Mouse (Mus musculus): ENCODE results near the gene Aatf. TPM values are rescaled to one million over a fixed set of nuclear protein-coding genes. Genes with fewer than 3 reads are reported as not detected.

The Aatf gene
- polyA plus RNA-seq, 1 experiment = 14.0 TPM

- Histone ChIP-seq H3K27ac (ENCODE audit: insufficient read depth, low read length) (no peak overlapping the region), H3K4me1 (ENCODE audit: control insufficient read depth, insufficient read depth, low read length) (no peaks in the 10 kb centered on the region; the same call in 1 of the 2 replicates), H3K27me3 (ENCODE audit: control insufficient read depth, insufficient read depth, low read length) (no peaks in the 10 kb centered on the region), H3K4me3 (replicated peaks; ENCODE audit: insufficient read depth, low read depth, low read length) (no peak overlapping the region)
- TF ChIP-seq POLR2A (IDR thresholded peaks at IDR 0.05; ENCODE audit: borderline replicate concordance, insufficient read depth, low read length) (no peak), CTCF (IDR thresholded peaks at IDR 0.05; ENCODE audit: borderline replicate concordance, insufficient read depth, low read depth, low read length) (no peak)
- WGBS = 33% methylated on average over 4 of the region's 4 CpGs
- DNase-seq = no peak
Observed at GRCm38 (mm10) chr11:84539981-84540380, 26.7 kb upstream of the Aatf start.

GRCm38 (mm10) chr11:84529797-84530703 is 16.7 kb upstream of the Aatf start:
- WGBS = 33% methylated on average over 14 of the region's 14 CpGs
- H3K27me3 ChIP-seq (ENCODE audit: control insufficient read depth, insufficient read depth, low read length) = no peaks in the 10 kb centered on the region
- peak; percentile 46 to 55 for DNase-seq
- H3K27ac ChIP-seq (ENCODE audit: insufficient read depth, low read length) = no peak overlapping the region
- TF ChIP-seq POLR2A (IDR thresholded peaks at IDR 0.05; ENCODE audit: borderline replicate concordance, insufficient read depth, low read length) = no peak
- TF ChIP-seq CTCF (IDR thresholded peaks at IDR 0.05; ENCODE audit: borderline replicate concordance, insufficient read depth, low read depth, low read length) = no peak
- H3K4me3 ChIP-seq (replicated peaks; ENCODE audit: insufficient read depth, low read depth, low read length) = no peak overlapping the region
- H3K4me1 ChIP-seq (ENCODE audit: control insufficient read depth, insufficient read depth, low read length) = peaks cover 3% of the 10 kb centered on the region

DNA sequence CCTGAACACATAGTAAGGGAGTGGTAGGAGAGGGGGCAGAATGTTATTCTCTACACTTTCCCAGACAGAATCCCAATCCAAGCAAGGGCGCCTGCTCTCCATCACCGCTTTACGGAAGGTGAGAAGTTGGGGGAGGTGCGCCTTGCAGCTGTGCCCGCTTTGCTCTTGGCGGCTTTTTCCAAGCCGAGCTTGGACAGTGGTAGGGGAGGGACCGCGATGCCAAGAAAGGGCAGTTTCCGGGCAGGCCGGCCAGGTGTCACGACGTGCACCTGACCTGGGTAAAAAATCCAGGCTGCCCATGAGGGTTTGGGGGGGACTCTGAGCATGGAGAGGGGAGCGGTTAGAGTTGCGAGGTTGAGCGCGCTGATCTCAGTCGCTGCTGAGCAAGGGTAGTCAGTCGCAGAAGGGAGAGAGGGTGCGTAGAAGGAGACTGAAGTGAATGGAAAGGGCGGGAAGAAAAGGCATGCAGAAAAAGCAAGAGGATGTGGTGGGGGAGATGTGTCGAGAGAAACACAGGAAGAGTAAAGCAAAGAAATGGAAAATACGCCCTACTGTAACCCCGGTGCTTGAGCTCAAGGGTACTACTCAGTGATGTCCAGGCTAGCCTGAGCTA is 15.9 kb upstream of the Aatf start:
- peaks cover 3% of the 10 kb centered on the region for H3K4me1 ChIP-seq (ENCODE audit: control insufficient read depth, insufficient read depth, low read length)
- no peak overlapping the region; the same call in 1 of the 2 replicates for H3K27ac ChIP-seq (ENCODE audit: insufficient read depth, low read length)
- 9% methylated on average over 24 of the region's 24 CpGs for WGBS
- TF ChIP-seq CTCF (IDR thresholded peaks at IDR 0.05; ENCODE audit: borderline replicate concordance, insufficient read depth, low read depth, low read length) (no peak), POLR2A (IDR thresholded peaks at IDR 0.05; ENCODE audit: borderline replicate concordance, insufficient read depth, low read length) (no peak)
- H3K4me3 ChIP-seq (replicated peaks; ENCODE audit: insufficient read depth, low read depth, low read length) = peak overlapping the region; percentile 51
- peak; percentile 58 to 62 for DNase-seq
- H3K27me3 ChIP-seq (ENCODE audit: control insufficient read depth, insufficient read depth, low read length) = no peaks in the 10 kb centered on the region

GRCm38 (mm10) chr11:84526976-84527860 is 13.9 kb upstream of the Aatf start:
- DNase-seq = peak; percentile 30 to 51
- TF ChIP-seq POLR2A (IDR thresholded peaks at IDR 0.05; ENCODE audit: borderline replicate concordance, insufficient read depth, low read length) (no peak), CTCF (IDR thresholded peaks at IDR 0.05; ENCODE audit: borderline replicate concordance, insufficient read depth, low read depth, low read length) (no peak)
- no peak overlapping the region for H3K27ac ChIP-seq (ENCODE audit: insufficient read depth, low read length)
- peak overlapping the region; percentile 48 for H3K4me3 ChIP-seq (replicated peaks; ENCODE audit: insufficient read depth, low read depth, low read length)
- WGBS = 37% methylated on average over 29 of the region's 29 CpGs
- H3K27me3 ChIP-seq (ENCODE audit: control insufficient read depth, insufficient read depth, low read length) = no peaks in the 10 kb centered on the region; the same call in 1 of the 2 replicates
- H3K4me1 ChIP-seq (ENCODE audit: control insufficient read depth, insufficient read depth, low read length) = no peaks in the 10 kb centered on the region

GRCm38 (mm10) chr11:84526451-84526850 is 13.1 kb upstream of the Aatf start:
- DNase-seq = no peak
- peaks cover 4% of the 10 kb centered on the region; the same call in 1 of the 2 replicates for H3K4me1 ChIP-seq (ENCODE audit: control insufficient read depth, insufficient read depth, low read length)
- H3K27ac ChIP-seq (ENCODE audit: insufficient read depth, low read length) = no peak overlapping the region
- 6% methylated on average over 10 of the region's 10 CpGs for WGBS
- no peaks in the 10 kb centered on the region; the same call in 1 of the 2 replicates for H3K27me3 ChIP-seq (ENCODE audit: control insufficient read depth, insufficient read depth, low read length)
- TF ChIP-seq CTCF (IDR thresholded peaks at IDR 0.05; ENCODE audit: borderline replicate concordance, insufficient read depth, low read depth, low read length) (no peak), POLR2A (IDR thresholded peaks at IDR 0.05; ENCODE audit: borderline replicate concordance, insufficient read depth, low read length) (no peak)
- peak overlapping the region; percentile 99 for H3K4me3 ChIP-seq (replicated peaks; ENCODE audit: insufficient read depth, low read depth, low read length)

DNA sequence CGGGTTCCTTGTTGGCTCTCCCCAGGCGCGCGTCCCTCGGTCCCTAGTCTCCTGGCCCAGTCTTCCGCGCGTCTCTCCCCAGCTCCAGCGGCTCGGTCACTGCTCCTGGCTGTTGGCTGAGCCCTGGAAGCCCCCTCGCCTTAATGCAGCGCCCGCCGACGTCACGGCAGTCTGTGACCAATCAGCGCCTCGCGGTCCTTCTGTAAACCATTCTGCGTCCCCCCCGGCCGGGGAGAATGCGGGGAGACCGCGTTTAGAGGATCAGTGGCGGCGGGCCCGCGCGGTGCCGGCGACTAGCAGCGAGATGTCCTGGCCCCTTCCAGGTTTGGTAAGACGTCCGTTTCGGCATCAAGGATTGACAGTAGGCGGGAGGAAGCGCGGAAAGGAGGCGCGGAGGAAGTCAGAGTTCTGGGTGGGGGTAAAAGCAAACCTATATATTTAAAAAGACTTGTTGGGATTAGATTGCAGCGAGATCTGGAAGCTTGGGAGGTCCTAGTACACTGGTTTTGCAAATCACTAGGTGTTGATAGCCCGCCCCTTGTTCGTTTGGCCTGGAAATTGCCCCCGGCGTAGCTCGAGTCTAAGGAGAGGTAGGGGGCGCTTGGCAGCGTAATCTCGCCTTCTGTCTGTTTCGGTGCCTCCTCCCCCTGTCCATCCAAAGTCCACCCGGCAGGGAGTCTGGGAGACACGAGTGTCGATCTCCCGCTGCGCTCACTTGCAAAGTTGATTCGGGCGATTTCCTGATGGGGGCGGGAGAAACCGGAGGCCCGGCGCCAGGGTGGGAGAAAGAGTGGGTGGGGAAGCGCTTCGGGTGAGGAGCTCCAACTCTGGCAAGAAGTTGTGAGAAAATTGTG is 12.3 kb upstream of the Aatf start, which contains the start of gene Lhx1:
TSS of gene Lhx1 (minus strand) at position 115 of the 854 bp plus-strand sequence.
- no peaks in the 10 kb centered on the region; the same call in 1 of the 2 replicates for H3K27me3 ChIP-seq (ENCODE audit: control insufficient read depth, insufficient read depth, low read length)
- WGBS = under 1% methylated on average over 64 of the region's 64 CpGs
- DNase-seq = peak; percentile 96

More for the DNA sequence above, 12.3 kb upstream of the Aatf start, which contains the start of gene Lhx1:
- Histone ChIP-seq H3K27ac (ENCODE audit: insufficient read depth, low read length) (peak within 1 kb of the TSS; percentile 97), H3K4me1 (ENCODE audit: control insufficient read depth, insufficient read depth, low read length) (peaks cover 10% of the 10 kb centered on the region; the same call in 1 of the 2 replicates), H3K4me3 (replicated peaks; ENCODE audit: insufficient read depth, low read depth, low read length) (peak within 1 kb of the TSS; percentile 99)
- TF ChIP-seq POLR2A (IDR thresholded peaks at IDR 0.05; ENCODE audit: borderline replicate concordance, insufficient read depth, low read length) = peak; percentile 96
- TF ChIP-seq CTCF (IDR thresholded peaks at IDR 0.05; ENCODE audit: borderline replicate concordance, insufficient read depth, low read depth, low read length) = no peak

Data from cerebellum, adult 2 months (tissue).